Mouse (Mus musculus) ovary, postnatal 36 days (tissue): ENCODE results near the gene Rtbdn.
A peak's percentile ranks its signal among the peaks of the same experiment; 100 is the strongest.

ENCODE experiments used
- DNase-seq: peaks from one replicate; pipeline ENCODE4 v3.0.0; 2022; ENCODE audit warnings: low spot score, mixed read lengths

The Rtbdn gene

GRCm38 (mm10) chr8:84925557-84925956 is 21.2 kb upstream of the Rtbdn start:
- DNase-seq = no peak

GRCm38 (mm10) chr8:84927513-84927912 is 19.3 kb upstream of the Rtbdn start:
- DNase-seq = no peak

- DNase-seq = peak; percentile 65
These were observed 18.1 kb upstream of the Rtbdn start for GRCm38 (mm10) chr8:84928456-84929306.

GRCm38 (mm10) chr8:84930582-84930981 is 16.2 kb upstream of the Rtbdn start:
- DNase-seq = no peak

- DNase-seq = no peak
These were observed 12.8 kb upstream of the Rtbdn start for GRCm38 (mm10) chr8:84933767-84934559.

GRCm38 (mm10) chr8:84934860-84935259 is 11.9 kb upstream of the Rtbdn start:
- no peak for DNase-seq

- no peak for DNase-seq
These were observed 11.3 kb upstream of the Rtbdn start for GRCm38 (mm10) chr8:84935489-84935888.

GRCm38 (mm10) chr8:84936041-84936961 is 10.5 kb upstream of the Rtbdn start:
- no peak for DNase-seq

GRCm38 (mm10) chr8:84936962-84937546 is 9.7 kb upstream of the Rtbdn start, which contains the start of gene Mast1:
Mast1 (minus strand) TSS chr8:84937359.
- peak; percentile 67 for DNase-seq

GRCm38 (mm10) chr8:84937620-84938485 is 8.9 kb upstream of the Rtbdn start:
- DNase-seq = no peak

- no peak for DNase-seq
These were observed 3.1 kb upstream of the Rtbdn start for GRCm38 (mm10) chr8:84943699-84944098.

- no peak for DNase-seq
These were observed 2.2 kb upstream of the Rtbdn start for GRCm38 (mm10) chr8:84944478-84945160.

- no peak for DNase-seq
These were observed 1.6 kb upstream of the Rtbdn start for GRCm38 (mm10) chr8:84945235-84945632.

- no peak for DNase-seq
These were observed 911 bp upstream of the Rtbdn start for GRCm38 (mm10) chr8:84945633-84946527.

- peak; percentile 53 for DNase-seq
These were observed 402 bp downstream of the Rtbdn start for GRCm38 (mm10) chr8:84947241-84947545.

GRCm38 (mm10) chr8:84949753-84950152 is 3.0 kb downstream of the Rtbdn start:
- DNase-seq = no peak

- DNase-seq = peak; percentile 53
These were observed 5.9 kb downstream of the Rtbdn start for GRCm38 (mm10) chr8:84952612-84953255.

- DNase-seq = no peak
These were observed 10.0 kb downstream of the Rtbdn start for GRCm38 (mm10) chr8:84956768-84957167.

- DNase-seq = no peak
These were observed 13.0 kb downstream of the Rtbdn start for GRCm38 (mm10) chr8:84959811-84960210.
